Mouse (Mus musculus) MEL (cell line): ENCODE data around the gene Spns2. TPM values are rescaled to one million over a fixed set of nuclear protein-coding genes. Genes with fewer than 3 reads are reported as not detected.

Source experiments
- DNase-seq: peaks from one replicate; pipeline ENCODE4 v3.0.0; 2011; ENCODE audit warnings: low read depth, low spot score
- H3K27ac ChIP-seq: 2 replicates; pipeline ENCODE4 v1.5.1; 2012; ENCODE audit warnings: low read depth, mild to moderate bottlenecking, control low read depth, low read length, moderate library complexity; ENCODE audit not compliant: control insufficient read depth
- H3K27me3 ChIP-seq, 2 experiments: fragments of 150-350 bp in 1 of 2; sonication (generic) in 1 of 2; 2 replicates each; pipeline ENCODE4 v1.6.1; 2012; ENCODE audit warnings: low read length in 2 of 2, mild to moderate bottlenecking in 2 of 2, improper control_type of control experiment in 1 of 2, moderate library complexity in 1 of 2; ENCODE audit not compliant: insufficient read depth in 2 of 2, control insufficient read depth in 1 of 2
- H3K36me3 ChIP-seq, 2 experiments: 2 replicates each; pipeline ENCODE4 v1.6.1; 2012 to 2014; ENCODE audit warnings: low read length in 2 of 2, improper control_type of control experiment in 1 of 2, inconsistent platforms in 1 of 2, mild to moderate bottlenecking in 1 of 2; ENCODE audit not compliant: insufficient read depth in 2 of 2, control insufficient read depth in 1 of 2
- H3K4me1 ChIP-seq, 2 experiments: fragments of 150-350 bp in 1 of 2; sonication (generic) in 1 of 2; 2 replicates each; pipeline ENCODE4 v1.6.1; 2012; ENCODE audit warnings: low read length in 2 of 2, improper control_type of control experiment in 1 of 2, mild to moderate bottlenecking in 1 of 2; ENCODE audit not compliant: insufficient read depth in 2 of 2, control insufficient read depth in 1 of 2
- H3K4me3 ChIP-seq, 2 experiments: fragments of 150-350 bp in 1 of 2; sonication (generic) in 1 of 2; 2 replicates each; pipeline ENCODE4 v1.5.1; 2012; ENCODE audit warnings: low read depth in 2 of 2, low read length in 2 of 2, mild to moderate bottlenecking in 2 of 2, moderate library complexity in 2 of 2, control low read depth in 1 of 2, improper control_type of control experiment in 1 of 2; ENCODE audit not compliant: control insufficient read depth in 1 of 2, insufficient read depth in 1 of 2
- H3K79me2 ChIP-seq: 2 replicates; pipeline ENCODE4 v1.6.1; 2012; ENCODE audit warnings: mild to moderate bottlenecking, low read length, moderate library complexity; ENCODE audit not compliant: control insufficient read depth, poor library complexity, insufficient read depth
- H3K9ac ChIP-seq: 2 replicates; pipeline ENCODE4 v1.6.1; 2012; ENCODE audit warnings: low read depth, mild to moderate bottlenecking, control low read depth, low read length, moderate library complexity; ENCODE audit not compliant: control insufficient read depth, poor library complexity, severe bottlenecking
- H3K9me3 ChIP-seq: fragments of 150-350 bp; sonication (generic); replicated peaks from 2 replicates; pipeline ENCODE4 v1.6.1; 2012; ENCODE audit warnings: mild to moderate bottlenecking, low read length, improper control_type of control experiment, moderate library complexity; ENCODE audit not compliant: insufficient read depth
- BHLHE40 ChIP-seq: IDR thresholded peaks from 2 replicates; pipeline ENCODE4 v1.6.1; 2012; ENCODE audit warnings: low read depth, mild to moderate bottlenecking, inconsistent platforms, low read length, improper control_type of control experiment, borderline replicate concordance
- CTCF ChIP-seq, 3 experiments: IDR thresholded peaks in 2 of 3; conservative IDR thresholded peaks in 1 of 3; 2 replicates each; pipeline ENCODE4 v1.5.1; 2011 to 2012; ENCODE audit warnings: low read length in 3 of 3, low read depth in 2 of 3, mild to moderate bottlenecking in 2 of 3, improper control_type of control experiment in 1 of 3, inconsistent platforms in 1 of 3, mixed read lengths in 1 of 3, moderate library complexity in 1 of 3; ENCODE audit not compliant: control insufficient read depth in 1 of 3, insufficient read depth in 1 of 3, poor library complexity in 1 of 3, severe bottlenecking in 1 of 3
- ELF1 ChIP-seq: IDR thresholded peaks from 2 replicates; pipeline ENCODE4 v1.6.1; 2014; ENCODE audit warnings: low read depth, mild to moderate bottlenecking, inconsistent platforms, low read length, improper control_type of control experiment, moderate library complexity
- EP300 ChIP-seq, 2 experiments: IDR thresholded peaks; 2 replicates each; pipeline ENCODE4 v1.6.1; 2011; ENCODE audit warnings: improper control_type of control experiment in 2 of 2, low read length in 2 of 2, low read depth in 1 of 2, mild to moderate bottlenecking in 1 of 2
- ETS1 ChIP-seq: IDR thresholded peaks from 2 replicates; pipeline ENCODE4 v1.6.1; 2012; ENCODE audit warnings: low read depth, mild to moderate bottlenecking, inconsistent platforms, low read length, improper control_type of control experiment, moderate library complexity
- GABPA ChIP-seq: IDR thresholded peaks from 2 replicates; pipeline ENCODE4 v1.6.1; 2012; ENCODE audit warnings: low read depth, mild to moderate bottlenecking, inconsistent platforms, low read length, improper control_type of control experiment, moderate library complexity
- GATA1 ChIP-seq: IDR thresholded peaks from 2 replicates; pipeline ENCODE4 v1.6.1; 2011; ENCODE audit warnings: low read depth, low read length, improper control_type of control experiment
- JUND ChIP-seq: IDR thresholded peaks from 2 replicates; pipeline ENCODE4 v1.6.1; 2011; ENCODE audit warnings: low read depth, mild to moderate bottlenecking, improper control_type of control experiment, low read length
- KAT2A ChIP-seq: conservative IDR thresholded peaks from 2 replicates; pipeline ENCODE4 v1.6.1; 2012; ENCODE audit warnings: low read depth, low read length, improper control_type of control experiment, inconsistent platforms
- MAX ChIP-seq: IDR thresholded peaks from 2 replicates; pipeline ENCODE4 v1.6.1; 2011; ENCODE audit warnings: low read length, improper control_type of control experiment
- MAZ ChIP-seq: IDR thresholded peaks from 2 replicates; pipeline ENCODE4 v1.6.1; 2012; ENCODE audit warnings: low read depth, mild to moderate bottlenecking, inconsistent platforms, low read length, improper control_type of control experiment
- MEF2A ChIP-seq: IDR thresholded peaks from 2 replicates; pipeline ENCODE4 v1.6.1; 2014; ENCODE audit warnings: low read depth, mild to moderate bottlenecking, inconsistent platforms, low read length, improper control_type of control experiment; ENCODE audit not compliant: poor library complexity, insufficient replicate concordance, severe bottlenecking; ENCODE audit errors: extremely low read depth
- MXI1 ChIP-seq: IDR thresholded peaks from 2 replicates; pipeline ENCODE4 v1.6.1; 2011; ENCODE audit warnings: mild to moderate bottlenecking, low read depth, low read length, improper control_type of control experiment
- MYB ChIP-seq: IDR thresholded peaks from 2 replicates; pipeline ENCODE4 v1.6.1; 2011; ENCODE audit warnings: mild to moderate bottlenecking, low read depth, low read length, improper control_type of control experiment
- MYC ChIP-seq: IDR thresholded peaks from 2 replicates; pipeline ENCODE4 v1.6.1; 2011; ENCODE audit warnings: low read depth, mild to moderate bottlenecking, low read length, improper control_type of control experiment, moderate library complexity
- POLR2A ChIP-seq, 2 experiments: IDR thresholded peaks; 2 replicates each; pipeline ENCODE4 v1.6.1; 2011 to 2012; ENCODE audit warnings: low read length in 2 of 2, mild to moderate bottlenecking in 2 of 2, control low read depth in 1 of 2, improper control_type of control experiment in 1 of 2, low read depth in 1 of 2, moderate library complexity in 1 of 2; ENCODE audit not compliant: control insufficient read depth in 1 of 2, insufficient read depth in 1 of 2, poor library complexity in 1 of 2
- POLR2AphosphoS2 ChIP-seq: IDR thresholded peaks from 2 replicates; pipeline ENCODE4 v1.6.1; 2011; ENCODE audit warnings: low read length, improper control_type of control experiment
- RAD21 ChIP-seq: IDR thresholded peaks from 2 replicates; pipeline ENCODE4 v1.6.1; 2011; ENCODE audit warnings: mild to moderate bottlenecking, low read depth, low read length, improper control_type of control experiment
- SIN3A ChIP-seq: IDR thresholded peaks from 2 replicates; pipeline ENCODE4 v1.6.1; 2012; ENCODE audit warnings: low read length, improper control_type of control experiment, inconsistent platforms
- SMC3 ChIP-seq: IDR thresholded peaks from 2 replicates; pipeline ENCODE4 v1.6.1; 2011; ENCODE audit warnings: low read depth, low read length, improper control_type of control experiment
- TAL1 ChIP-seq: IDR thresholded peaks from 2 replicates; pipeline ENCODE4 v1.6.1; 2012; ENCODE audit warnings: mild to moderate bottlenecking, inconsistent platforms, low read length, moderate library complexity, mixed read lengths
- TCF12 ChIP-seq: IDR thresholded peaks from 2 replicates; pipeline ENCODE4 v1.6.1; 2014; ENCODE audit warnings: low read depth, mild to moderate bottlenecking, inconsistent platforms, low read length, improper control_type of control experiment, moderate library complexity
- USF1 ChIP-seq: IDR thresholded peaks from 2 replicates; pipeline ENCODE4 v1.6.1; 2014; ENCODE audit warnings: low read depth, mild to moderate bottlenecking, inconsistent platforms, low read length, improper control_type of control experiment, moderate library complexity
- USF2 ChIP-seq, 2 experiments: IDR thresholded peaks; 2 replicates each; pipeline ENCODE4 v1.6.1; 2011 to 2012; ENCODE audit warnings: improper control_type of control experiment in 2 of 2, low read length in 2 of 2, borderline replicate concordance in 1 of 2, inconsistent platforms in 1 of 2, low read depth in 1 of 2, mild to moderate bottlenecking in 1 of 2; ENCODE audit not compliant: insufficient read depth in 1 of 2
- ZC3H11A ChIP-seq: IDR thresholded peaks from 2 replicates; pipeline ENCODE4 v1.6.1; 2012; ENCODE audit warnings: low read depth, mild to moderate bottlenecking, inconsistent platforms, low read length, improper control_type of control experiment
- polyA plus RNA-seq, 2 experiments: library from polyadenylated mRNA; stranded (reverse) in 1 of 2; unstranded in 1 of 2; fragments of >175 nt in 1 of 2; fragments of >200 nt in 1 of 2; gene quantifications; 2 replicates each; pipeline versions ENCODE4 v1.2.1 to v1.2.4; 2012; ENCODE audit warnings: low replicate concordance in 2 of 2, low read depth in 1 of 2; ENCODE audit not compliant: insufficient read length in 2 of 2, insufficient read depth in 1 of 2, missing spikeins in 1 of 2
- total RNA-seq: library from RNA; depleted of rRNA; stranded (reverse); fragments of 300-350 nt; gene quantifications from 2 replicates; pipeline ENCODE4 v1.2.3, GENCODE M21; 2012

Spns2 gene
- total and polyA plus RNA-seq, 3 experiments: 0.58 to 3.0 TPM; not detected in 1

DNA sequence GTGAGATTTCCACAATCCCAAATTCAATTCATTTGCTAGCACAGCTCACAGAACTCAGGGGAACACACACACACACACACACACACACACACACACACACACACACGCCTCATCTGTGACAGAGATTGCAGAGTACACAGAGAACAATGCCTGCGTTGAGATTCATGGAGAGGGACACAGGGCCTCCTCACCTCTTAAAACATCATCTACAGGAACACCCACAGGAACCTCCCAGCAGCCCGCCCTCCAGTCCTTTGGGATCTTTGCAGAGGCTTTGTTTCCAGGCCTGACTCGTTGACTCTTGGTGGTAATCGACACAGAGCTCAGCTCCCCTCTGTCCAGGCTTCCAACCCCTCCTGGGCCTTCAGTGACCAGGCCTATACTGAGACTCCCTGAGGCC is 12.5 kb downstream of the Spns2 start:
- H3K4me1 ChIP-seq: peaks cover 14 to 50% of the 10 kb centered on the region in 2 experiments
- H3K9ac ChIP-seq: no peak overlapping the region
- no peaks in the 10 kb centered on the region for H3K79me2 ChIP-seq
- no peak for TF ChIP-seq MAZ
- TF ChIP-seq USF1: no peak
- TF ChIP-seq MAX: no peak
- no peak for TF ChIP-seq EP300 (IDR thresholded peaks at IDR 0.05; ENCODE audit: low read depth in 1 of 2, low read length in 2 of 2)
- TF ChIP-seq KAT2A: no peak
- TF ChIP-seq GATA1: no peak
- no peak for TF ChIP-seq CTCF (IDR thresholded peaks at IDR 0.05 in 2 of 3, conservative IDR thresholded peaks at IDR 0.05 in 1 of 3; ENCODE audit: control insufficient read depth in 1 of 3, insufficient read depth in 1 of 3, low read depth in 2 of 3, low read length in 3 of 3, poor library complexity in 1 of 3, severe bottlenecking in 1 of 3)
- no peak for TF ChIP-seq MYC
- TF ChIP-seq USF2 (IDR thresholded peaks at IDR 0.05; ENCODE audit: borderline replicate concordance in 1 of 2, insufficient read depth in 1 of 2, low read depth in 1 of 2, low read length in 2 of 2): no peak
- TF ChIP-seq GABPA: no peak
- TF ChIP-seq ELF1: no peak
- H3K9me3 ChIP-seq: no peaks in the 10 kb centered on the region
- no peak overlapping the region for H3K4me3 ChIP-seq
- DNase-seq: no peak
- H3K36me3 ChIP-seq: peaks cover 0 to 18% of the 10 kb centered on the region in 2 experiments; a peak in 2 of 4 replicates
- H3K27ac ChIP-seq: no peak overlapping the region
- H3K27me3 ChIP-seq: no peaks in the 10 kb centered on the region

DNA sequence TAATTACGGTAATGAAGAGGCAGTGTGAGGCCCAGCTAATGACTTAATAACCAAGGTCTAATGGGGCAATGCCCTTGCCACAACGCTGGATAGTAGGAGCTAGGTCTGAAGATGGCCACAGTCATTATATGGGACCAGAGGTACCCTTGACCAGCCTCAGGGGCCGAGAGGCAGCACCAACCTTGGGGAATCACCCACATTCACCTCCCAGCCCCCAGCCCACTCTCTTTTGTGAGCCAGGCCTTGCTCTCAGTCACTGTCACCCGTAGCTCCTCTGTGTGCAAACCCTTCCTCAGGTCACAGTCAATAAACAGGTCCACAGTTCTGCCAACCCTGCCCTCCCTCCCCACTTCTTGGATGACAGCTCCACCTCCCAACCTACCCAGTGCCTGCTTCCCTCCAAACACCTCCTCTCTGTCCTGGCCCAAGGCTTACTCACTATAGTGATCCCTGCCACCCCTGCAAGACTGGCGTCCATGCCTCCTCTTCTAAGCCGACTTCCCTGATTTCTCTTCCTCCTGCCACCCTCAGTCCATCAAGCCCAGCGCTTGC is 13.6 kb downstream of the Spns2 start:
- TF ChIP-seq JUND: no peak
- no peak for TF ChIP-seq ELF1
- TF ChIP-seq BHLHE40: no peak
- no peak for TF ChIP-seq POLR2AphosphoS2
- no peak for DNase-seq
- Histone ChIP-seq H3K9me3 (no peaks in the 10 kb centered on the region), H3K4me3 (peak overlapping the region in 1 of 2 experiments; percentile 17; a peak in 1 of 4 replicates), H3K27me3 (no peaks in the 10 kb centered on the region), H3K27ac (peak overlapping the region; percentile 80), H3K79me2 (no peaks in the 10 kb centered on the region), H3K4me1 (peaks cover 14 to 44% of the 10 kb centered on the region in 2 experiments), H3K9ac (peak overlapping the region; percentile 46), H3K36me3 (peaks cover 0 to 18% of the 10 kb centered on the region in 2 experiments; a peak in 2 of 4 replicates)

DNA sequence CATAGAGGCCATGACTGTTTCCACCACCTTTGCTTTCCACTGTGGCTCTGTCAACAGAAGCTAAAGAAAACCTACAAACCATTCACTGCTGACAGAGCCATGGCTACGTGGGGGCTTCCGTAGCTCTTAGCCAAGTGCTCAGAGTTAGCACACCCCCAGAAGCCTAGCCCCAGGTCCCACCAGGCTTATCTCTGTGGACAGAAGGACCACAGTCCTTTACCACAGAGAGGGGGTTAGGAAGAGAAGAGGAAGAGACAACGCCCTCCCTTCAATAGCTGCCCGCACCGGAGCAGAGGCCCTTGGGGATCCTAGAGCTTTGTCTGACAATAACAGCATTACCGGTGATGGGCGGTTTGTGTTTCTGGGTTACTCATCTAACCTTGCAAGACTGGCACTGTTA is 14.3 kb downstream of the Spns2 start:
- peak overlapping the region; percentile 17 to 18; a peak in 2 of 4 replicates for H3K4me3 ChIP-seq
- H3K27me3 ChIP-seq: no peaks in the 10 kb centered on the region
- H3K4me1 ChIP-seq: peaks cover 14 to 47% of the 10 kb centered on the region in 2 experiments
- peak; percentile 94 for DNase-seq
- peaks cover 0 to 22% of the 10 kb centered on the region in 2 experiments; a peak in 2 of 4 replicates for H3K36me3 ChIP-seq
- no peaks in the 10 kb centered on the region for H3K9me3 ChIP-seq
- peak overlapping the region; percentile 80 for H3K27ac ChIP-seq
- H3K9ac ChIP-seq: peak overlapping the region; percentile 46
- no peaks in the 10 kb centered on the region for H3K79me2 ChIP-seq
- TF ChIP-seq POLR2A (IDR thresholded peaks at IDR 0.05; ENCODE audit: control insufficient read depth in 1 of 2, insufficient read depth in 1 of 2, low read depth in 1 of 2, low read length in 2 of 2, poor library complexity in 1 of 2): peak in 1 of 2 experiments; percentile 26; a peak in 1 of 4 replicates
- TF ChIP-seq MXI1: no peak
- TF ChIP-seq GABPA: no peak
- TF ChIP-seq SMC3: no peak; the same call in 1 of the 2 replicates
- 0 out of 2 replicates have a peak, but pooled peaks have one; percentile 89 for TF ChIP-seq MAZ
- TF ChIP-seq EP300 (IDR thresholded peaks at IDR 0.05; ENCODE audit: low read depth in 1 of 2, low read length in 2 of 2): peak; percentile 95 to 97
- TF ChIP-seq ZC3H11A: no peak
- TF ChIP-seq TAL1: peak; percentile 96
- TF ChIP-seq MYB: peak; percentile 83
- peak; percentile 28; the same call in 1 of the 2 replicates for TF ChIP-seq BHLHE40
- peak; percentile 77 for TF ChIP-seq SIN3A
- TF ChIP-seq MEF2A: no peak
- peak; percentile 90 for TF ChIP-seq TCF12
- no peak for TF ChIP-seq POLR2AphosphoS2
- peak; percentile 93 for TF ChIP-seq GATA1
- peak; percentile 74; the same call in 1 of the 2 replicates for TF ChIP-seq ETS1
- no peak for TF ChIP-seq RAD21
- TF ChIP-seq MYC: peak; percentile 26; the same call in 1 of the 2 replicates
